Mouse (Mus musculus): Measurements from ENCODE around the gene Trim60.

DNA sequence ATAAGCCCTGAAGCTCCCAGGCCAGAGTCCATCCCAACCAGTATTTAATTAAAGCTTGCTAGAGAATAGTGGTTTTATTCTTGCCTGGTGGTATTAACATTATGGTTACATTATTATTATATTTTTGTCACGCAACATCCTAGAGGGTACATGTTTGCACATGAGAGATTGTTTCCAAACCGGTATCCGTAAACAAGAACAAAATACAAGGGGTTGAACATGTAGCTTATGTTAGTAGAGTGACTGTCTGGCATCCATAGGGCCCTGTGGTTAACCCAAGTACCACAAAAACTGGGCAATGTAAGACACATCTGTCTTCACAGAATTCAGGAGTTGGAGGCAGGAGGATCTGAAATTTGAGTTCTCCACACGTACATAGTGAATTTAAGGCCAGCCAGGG, 48.6 kb upstream of the Trim60 start:
- TF ChIP-seq CTCF (IDR thresholded peaks at IDR 0.05; ENCODE audit: low read depth, low read length) (no peak), TAL1 (conservative IDR thresholded peaks at IDR 0.05; ENCODE audit: low read depth, low read length) (no peak), POLR2AphosphoS5 (IDR thresholded peaks at IDR 0.05; ENCODE audit: insufficient replicate concordance, low read depth, low read length) (no peak), GATA1 (IDR thresholded peaks at IDR 0.05; ENCODE audit: borderline replicate concordance, low read length) (no peak), GATA2 (IDR thresholded peaks at IDR 0.05; ENCODE audit: borderline replicate concordance, low read depth, low read length) (no peak)

Data from G1E (cell line).